8 mouse cellular contexts compared by ENCODE assay signal in the genomic region with DNA sequence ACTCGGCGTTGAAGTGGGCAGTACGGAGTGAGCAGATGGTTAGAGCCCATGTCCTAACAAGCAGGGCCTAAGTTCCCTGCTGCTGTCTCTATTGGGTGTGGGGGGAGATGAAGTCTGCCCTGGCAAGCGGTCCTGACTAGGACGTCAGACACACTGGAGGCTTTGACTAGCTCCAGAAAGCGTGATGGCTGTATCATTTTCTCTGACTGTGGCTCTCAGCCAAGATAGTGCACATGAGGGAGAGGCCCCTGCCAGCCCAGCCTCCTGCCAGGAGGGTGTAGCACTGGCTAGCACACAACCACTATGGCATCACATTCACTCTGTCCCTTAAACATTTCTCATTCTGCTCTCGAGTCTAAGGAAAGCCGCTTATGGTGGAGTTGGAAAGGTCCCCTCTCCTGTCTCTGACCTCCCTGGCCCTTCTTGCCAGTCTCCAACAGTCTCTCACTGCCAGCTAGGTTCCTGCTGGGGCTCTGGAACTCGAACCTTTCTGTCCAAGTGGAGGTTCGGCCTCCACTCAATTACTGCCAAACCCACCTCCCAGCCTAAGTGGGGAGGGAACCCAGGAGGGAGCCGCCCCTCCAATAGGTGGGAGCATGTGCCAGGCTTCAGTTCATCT. TPM values are rescaled to one million over a fixed set of nuclear protein-coding genes. Genes with fewer than 3 reads are reported as not detected.
DNase-seq lines count a peak whose midpoint lies in the region; ATAC-seq lines count a peak whose summit lies in the region.

No protein-coding gene starts in this region.

- peaks cover 32% of the 10 kb centered on the region for H3K4me1 ChIP-seq in hindbrain, embryonic 13.5 days (replicated peaks)
- H3K4me1 ChIP-seq in hindbrain, embryonic 10.5 days (replicated peaks): peaks cover 27% of the 10 kb centered on the region

- peak; percentile 54 for ATAC-seq in hindbrain, embryonic 13.5 days (ENCODE audit: low FRiP score)

- WGBS in hindbrain, embryonic 13.5 days: 72% methylated on average over 11 of the region's 11 CpGs
- 80% methylated on average over 11 of the region's 11 CpGs for whole genome bisulfite sequencing in hindbrain, embryonic 10.5 days

- H3K9ac ChIP-seq in hindbrain, embryonic 13.5 days: no peak overlapping the region

- H3K36me3 ChIP-seq in hindbrain, embryonic 13.5 days: no peaks in the 10 kb centered on the region
- H3K36me3 ChIP-seq in hindbrain, embryonic 10.5 days: no peaks in the 10 kb centered on the region

- no peak overlapping the region for H3K4me2 ChIP-seq in hindbrain, embryonic 13.5 days

- no peaks in the 10 kb centered on the region for H3K27me3 ChIP-seq in hindbrain, embryonic 13.5 days
- H3K27me3 ChIP-seq in hindbrain, embryonic 10.5 days (ENCODE audit: insufficient read depth, poor library complexity, severe bottlenecking): 0 out of 2 replicates have a peak, but pooled peaks cover 6% of the 10 kb centered on the region

- no peaks in the 10 kb centered on the region for H3K9me3 ChIP-seq in hindbrain, embryonic 13.5 days
- H3K9me3 ChIP-seq in hindbrain, embryonic 10.5 days: no peaks in the 10 kb centered on the region

- H3K27ac ChIP-seq in hindbrain, embryonic 13.5 days: no peak overlapping the region
- no peak overlapping the region for H3K27ac ChIP-seq in hindbrain, embryonic 10.5 days

- DNase-seq in hindbrain, embryonic 10.5 days (ENCODE audit: low spot score): no peak
- peak; percentile 56 for DNase-seq in Muller cell, postnatal 12 days (ENCODE audit: inconsistent ontology term)
- peak; percentile 16 for DNase-seq in brain, embryonic 18.5 days (ENCODE audit: low read depth, low spot score)
- peak; percentile 44 for DNase-seq in heart, postnatal 4 days
- DNase-seq in kidney, postnatal 4 days: no peak
- DNase-seq in thymus, postnatal 10 days (ENCODE audit: low spot score in 2 of 2): no peak
- DNase-seq in kidney, postnatal 10 days: no peak

- no peak overlapping the region for H3K4me3 ChIP-seq in hindbrain, embryonic 13.5 days
- no peak overlapping the region for H3K4me3 ChIP-seq in hindbrain, embryonic 10.5 days

RNA-seq across cellular contexts. Expression of a gene that starts 11.9 kb away (rescaled TPM):
- 0.09 and 0.17 TPM in 2 replicates for polyA plus RNA-seq in hindbrain, embryonic 13.5 days (2015; fragmentation: Nextera tagmentation; extraction: Ambion mirVana)
- not detected in 2 replicates for polyA plus RNA-seq in hindbrain, embryonic 10.5 days (2016; fragmentation: Nextera tagmentation; extraction: Ambion mirVana)
- total RNA-seq in heart, postnatal 4 days (2021): not detected

RNA-seq across cellular contexts. Expression of a gene that starts 32.0 kb away (rescaled TPM):
- polyA plus RNA-seq in hindbrain, embryonic 13.5 days (2015; fragmentation: Nextera tagmentation; extraction: Ambion mirVana): 0.69 and 1.3 TPM in 2 replicates
- polyA plus RNA-seq in hindbrain, embryonic 10.5 days (2016; fragmentation: Nextera tagmentation; extraction: Ambion mirVana): 0.16 and 0.30 TPM in 2 replicates
- total RNA-seq in heart, postnatal 4 days (2021): not detected

RNA-seq across cellular contexts. Expression of a gene that starts 41.9 kb away (rescaled TPM):
- polyA plus RNA-seq in hindbrain, embryonic 13.5 days (2015; fragmentation: Nextera tagmentation; extraction: Ambion mirVana): 41.1 and 43.7 TPM in 2 replicates
- polyA plus RNA-seq in hindbrain, embryonic 10.5 days (2016; fragmentation: Nextera tagmentation; extraction: Ambion mirVana): 52.3 and 55.1 TPM in 2 replicates
- 10 to 100 TPM; 27.1 to 29.4 TPM for total RNA-seq in heart, postnatal 4 days (2021)

RNA-seq across cellular contexts. Expression of a gene that starts 43.9 kb away (rescaled TPM):
- 169 and 173 TPM in 2 replicates for polyA plus RNA-seq in hindbrain, embryonic 13.5 days (2015; fragmentation: Nextera tagmentation; extraction: Ambion mirVana)
- polyA plus RNA-seq in hindbrain, embryonic 10.5 days (2016; fragmentation: Nextera tagmentation; extraction: Ambion mirVana): 257 and 263 TPM in 2 replicates
- total RNA-seq in heart, postnatal 4 days (2021): 100 to 1,000 TPM; 175 to 176 TPM

Comparison
In these comparisons a context has a peak if more than half of its experiments do, and no peak if none do; other contexts are left out.
1. DNase-seq: peak in Muller cell, postnatal 12 days (single experiment), brain, embryonic 18.5 days (single experiment) and heart, postnatal 4 days (single experiment); none in hindbrain, embryonic 10.5 days (single experiment), kidney, postnatal 4 days (0 of 2), thymus, postnatal 10 days (0 of 2) and kidney, postnatal 10 days (single experiment).